Mouse (Mus musculus): Measurements from ENCODE around the gene Ajuba. TPM values are rescaled to one million over a fixed set of nuclear protein-coding genes. Genes with fewer than 3 reads are reported as not detected.

Gene Ajuba
- total and polyA plus RNA-seq, 3 experiments: 0.08 TPM; not detected in 1

DNA sequence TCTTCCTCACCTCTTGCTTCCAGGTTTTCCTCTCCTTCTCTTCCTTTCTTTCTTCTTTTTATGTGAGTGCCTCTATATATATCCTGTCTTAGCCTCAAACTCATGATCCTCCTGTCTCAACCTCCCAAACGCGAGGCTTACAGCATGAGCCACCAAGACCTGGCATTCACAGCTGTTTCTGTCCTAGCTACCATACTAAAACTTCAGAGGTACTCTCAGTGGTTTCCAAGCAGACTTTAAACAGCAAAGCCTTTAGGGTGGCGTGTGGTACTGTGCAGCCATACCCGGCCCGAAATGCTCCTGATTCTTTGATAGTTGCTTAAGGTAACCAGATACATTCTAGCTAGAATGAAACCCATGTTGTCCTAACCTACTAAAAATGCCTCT, 49.4 kb downstream of the Ajuba start:
- no peak for DNase-seq (ENCODE audit: low read depth, low spot score)
- Histone ChIP-seq H3K4me3 (ENCODE audit: control insufficient read depth in 1 of 2, insufficient read depth in 1 of 2, low read depth in 2 of 2, low read length in 2 of 2) (no peak overlapping the region), H3K36me3 (ENCODE audit: control insufficient read depth in 1 of 2, insufficient read depth in 2 of 2, low read length in 2 of 2) (no peaks in the 10 kb centered on the region), H3K79me2 (ENCODE audit: control insufficient read depth, insufficient read depth, low read length, poor library complexity) (no peaks in the 10 kb centered on the region; the same call in 1 of the 2 replicates), H3K9ac (ENCODE audit: control insufficient read depth, low read depth, low read length, poor library complexity, severe bottlenecking) (no peak overlapping the region), H3K27ac (ENCODE audit: control insufficient read depth, low read depth, low read length) (no peak overlapping the region), H3K4me1 (ENCODE audit: control insufficient read depth in 1 of 2, insufficient read depth in 2 of 2, low read length in 2 of 2) (no peaks in the 10 kb centered on the region), H3K9me3 (replicated peaks; ENCODE audit: insufficient read depth, low read length) (no peaks in the 10 kb centered on the region), H3K27me3 (ENCODE audit: control insufficient read depth in 1 of 2, insufficient read depth in 2 of 2, low read length in 2 of 2) (no peaks in the 10 kb centered on the region)
- TF ChIP-seq EP300 (IDR thresholded peaks at IDR 0.05; ENCODE audit: low read depth in 1 of 2, low read length in 2 of 2): no peak
- TF ChIP-seq MYB (IDR thresholded peaks at IDR 0.05; ENCODE audit: low read depth, low read length): no peak
- no peak for TF ChIP-seq NELFE (IDR thresholded peaks at IDR 0.05; ENCODE audit: low read depth, low read length)
- TF ChIP-seq KAT2A (conservative IDR thresholded peaks at IDR 0.05; ENCODE audit: low read depth, low read length): no peak
- TF ChIP-seq ZC3H11A (IDR thresholded peaks at IDR 0.05; ENCODE audit: low read depth, low read length): no peak
- no peak for TF ChIP-seq POLR2AphosphoS2 (IDR thresholded peaks at IDR 0.05; ENCODE audit: low read length)
- TF ChIP-seq CHD1 (IDR thresholded peaks at IDR 0.05; ENCODE audit: low read depth, low read length): no peak
- TF ChIP-seq TBP (IDR thresholded peaks at IDR 0.05; ENCODE audit: low read depth, low read length): no peak
- TF ChIP-seq ZMIZ1 (IDR thresholded peaks at IDR 0.05; ENCODE audit: low read depth, low read length): no peak
- no peak; a peak in 1 of 6 replicates for TF ChIP-seq CTCF (IDR thresholded peaks at IDR 0.05 in 2 of 3, conservative IDR thresholded peaks at IDR 0.05 in 1 of 3; ENCODE audit: control insufficient read depth in 1 of 3, insufficient read depth in 1 of 3, low read depth in 2 of 3, low read length in 3 of 3, poor library complexity in 1 of 3, severe bottlenecking in 1 of 3)
- TF ChIP-seq TCF12 (IDR thresholded peaks at IDR 0.05; ENCODE audit: low read depth, low read length): no peak
- TF ChIP-seq ELF1 (IDR thresholded peaks at IDR 0.05; ENCODE audit: low read depth, low read length): no peak
- no peak for TF ChIP-seq CHD2 (IDR thresholded peaks at IDR 0.05; ENCODE audit: low read length)
- no peak for TF ChIP-seq GABPA (IDR thresholded peaks at IDR 0.05; ENCODE audit: low read depth, low read length)
- TF ChIP-seq POLR2A (IDR thresholded peaks at IDR 0.05; ENCODE audit: control insufficient read depth in 1 of 2, insufficient read depth in 1 of 2, low read depth in 1 of 2, low read length in 2 of 2, poor library complexity in 1 of 2): no peak
- TF ChIP-seq MAX (IDR thresholded peaks at IDR 0.05; ENCODE audit: low read length): no peak
- TF ChIP-seq USF1 (IDR thresholded peaks at IDR 0.05; ENCODE audit: low read depth, low read length): no peak
- TF ChIP-seq RAD21 (IDR thresholded peaks at IDR 0.05; ENCODE audit: low read depth, low read length): no peak

DNA sequence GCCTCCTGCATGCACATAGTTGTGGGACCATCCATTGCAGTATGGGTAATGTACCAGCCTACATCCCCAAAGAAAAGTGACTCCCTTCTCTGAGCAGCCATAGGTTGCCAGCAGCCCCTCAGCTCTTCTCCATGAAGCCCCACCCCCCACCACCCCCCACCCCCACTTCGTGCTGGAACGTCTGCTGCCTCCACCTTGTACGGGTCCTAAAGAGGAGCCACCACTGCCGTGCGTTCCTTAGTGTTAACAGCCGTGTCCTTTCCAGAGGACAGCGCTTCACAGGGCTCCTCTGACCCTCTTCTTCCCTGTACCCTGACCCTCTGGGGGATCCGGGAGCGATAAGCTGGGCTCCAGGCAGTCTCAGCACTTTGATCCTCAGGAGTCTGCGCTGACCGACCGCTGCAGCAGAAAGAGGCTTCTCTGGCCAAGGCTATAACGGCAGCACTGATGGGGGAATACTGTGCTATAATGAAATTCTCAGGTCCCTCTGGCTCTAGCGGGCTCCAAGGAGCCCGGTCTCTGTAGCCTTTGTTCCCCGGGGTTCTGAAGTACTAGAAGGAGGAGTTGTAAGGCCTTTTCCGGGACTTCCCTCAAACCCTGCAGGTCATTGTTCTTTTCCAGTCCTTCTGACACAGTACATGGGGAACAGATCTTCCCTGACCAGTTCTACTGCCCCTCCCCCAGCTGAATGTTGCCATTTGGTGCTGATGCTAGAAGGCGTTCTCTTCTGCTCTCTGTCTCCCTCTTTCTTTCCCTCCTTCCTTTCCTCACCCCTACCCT, 49.9 kb downstream of the Ajuba start:
- Histone ChIP-seq H3K27ac (ENCODE audit: control insufficient read depth, low read depth, low read length) (no peak overlapping the region), H3K36me3 (ENCODE audit: control insufficient read depth in 1 of 2, insufficient read depth in 2 of 2, low read length in 2 of 2) (no peaks in the 10 kb centered on the region), H3K4me3 (ENCODE audit: control insufficient read depth in 1 of 2, insufficient read depth in 1 of 2, low read depth in 2 of 2, low read length in 2 of 2) (no peak overlapping the region), H3K4me1 (ENCODE audit: control insufficient read depth in 1 of 2, insufficient read depth in 2 of 2, low read length in 2 of 2) (no peaks in the 10 kb centered on the region), H3K27me3 (ENCODE audit: control insufficient read depth in 1 of 2, insufficient read depth in 2 of 2, low read length in 2 of 2) (no peaks in the 10 kb centered on the region), H3K9me3 (replicated peaks; ENCODE audit: insufficient read depth, low read length) (no peaks in the 10 kb centered on the region), H3K79me2 (ENCODE audit: control insufficient read depth, insufficient read depth, low read length, poor library complexity) (no peaks in the 10 kb centered on the region; the same call in 1 of the 2 replicates), H3K9ac (ENCODE audit: control insufficient read depth, low read depth, low read length, poor library complexity, severe bottlenecking) (no peak overlapping the region)
- DNase-seq (ENCODE audit: low read depth, low spot score): no peak
- TF ChIP-seq TCF12 (IDR thresholded peaks at IDR 0.05; ENCODE audit: low read depth, low read length) (no peak), TAL1 (IDR thresholded peaks at IDR 0.05; ENCODE audit: low read length) (no peak), POLR2A (IDR thresholded peaks at IDR 0.05; ENCODE audit: control insufficient read depth in 1 of 2, insufficient read depth in 1 of 2, low read depth in 1 of 2, low read length in 2 of 2, poor library complexity in 1 of 2) (no peak), USF1 (IDR thresholded peaks at IDR 0.05; ENCODE audit: low read depth, low read length) (no peak), UBTF (IDR thresholded peaks at IDR 0.05; ENCODE audit: borderline replicate concordance, insufficient read depth, low read depth, low read length) (no peak), MEF2A (IDR thresholded peaks at IDR 0.05; ENCODE audit: extremely low read depth, insufficient replicate concordance, low read depth, low read length, poor library complexity, severe bottlenecking) (no peak), KAT2A (conservative IDR thresholded peaks at IDR 0.05; ENCODE audit: low read depth, low read length) (no peak), SIN3A (IDR thresholded peaks at IDR 0.05; ENCODE audit: low read length) (no peak), CTCF (IDR thresholded peaks at IDR 0.05 in 2 of 3, conservative IDR thresholded peaks at IDR 0.05 in 1 of 3; ENCODE audit: control insufficient read depth in 1 of 3, insufficient read depth in 1 of 3, low read depth in 2 of 3, low read length in 3 of 3, poor library complexity in 1 of 3, severe bottlenecking in 1 of 3) (no peak)
